Mouse (Mus musculus): ENCODE data around the gene Scand1.

The Scand1 gene

GRCm38 (mm10) chr2:156307261-156307660 lies 5.2 kb downstream of the Scand1 start:
- no peak for DNase-seq (ENCODE audit: low read depth)

- no peak for DNase-seq (ENCODE audit: low read depth)
These were observed 6.7 kb downstream of the Scand1 start for GRCm38 (mm10) chr2:156305818-156306217.

GRCm38 (mm10) chr2:156304351-156304750 lies 8.2 kb downstream of the Scand1 start:
- DNase-seq (ENCODE audit: low read depth) = no peak

- no peak for DNase-seq (ENCODE audit: low read depth)
These were observed 10.4 kb downstream of the Scand1 start for GRCm38 (mm10) chr2:156302063-156302462.

GRCm38 (mm10) chr2:156298458-156298857 lies 14.0 kb downstream of the Scand1 start:
- no peak for DNase-seq (ENCODE audit: low read depth)

GRCm38 (mm10) chr2:156297653-156298052 lies 14.9 kb downstream of the Scand1 start:
- no peak for DNase-seq (ENCODE audit: low read depth)

- DNase-seq (ENCODE audit: low read depth) = no peak
These were observed 16.3 kb downstream of the Scand1 start for GRCm38 (mm10) chr2:156296190-156296589.

- DNase-seq (ENCODE audit: low read depth) = no peak
These were observed 16.9 kb downstream of the Scand1 start for GRCm38 (mm10) chr2:156295601-156296063.

GRCm38 (mm10) chr2:156291998-156292397 lies 20.5 kb downstream of the Scand1 start:
- no peak for DNase-seq (ENCODE audit: low read depth)

- DNase-seq (ENCODE audit: low read depth) = no peak
These were observed 22.8 kb downstream of the Scand1 start for GRCm38 (mm10) chr2:156289552-156290160.

- DNase-seq (ENCODE audit: low read depth) = no peak
These were observed 24.3 kb downstream of the Scand1 start for GRCm38 (mm10) chr2:156288222-156288621.

- no peak for DNase-seq (ENCODE audit: low read depth)
These were observed 25.8 kb downstream of the Scand1 start for GRCm38 (mm10) chr2:156286733-156287132.

GRCm38 (mm10) chr2:156285161-156285560 lies 27.3 kb downstream of the Scand1 start:
- no peak for DNase-seq (ENCODE audit: low read depth)

- peak; percentile 26 for DNase-seq (ENCODE audit: low read depth)
These were observed 31.3 kb downstream of the Scand1 start for GRCm38 (mm10) chr2:156281227-156281626.

GRCm38 (mm10) chr2:156278226-156279017 lies 34.1 kb downstream of the Scand1 start:
- peak; percentile 83 for DNase-seq (ENCODE audit: low read depth)

- no peak for DNase-seq (ENCODE audit: low read depth)
These were observed 40.0 kb downstream of the Scand1 start for GRCm38 (mm10) chr2:156272553-156272952.

- DNase-seq (ENCODE audit: low read depth) = no peak
These were observed 44.9 kb downstream of the Scand1 start for GRCm38 (mm10) chr2:156267636-156268035.

GRCm38 (mm10) chr2:156263204-156263893 lies 49.2 kb downstream of the Scand1 start:
- DNase-seq (ENCODE audit: low read depth) = peak; percentile 63
